In genomic region chr8:71366771-71367528, GRCm38 (mm10) we compare ENCODE assay signal across 8 mouse cellular contexts. TPM values are rescaled to one million over a fixed set of nuclear protein-coding genes. Genes with fewer than 3 reads are reported as not detected.
DNase-seq lines count a peak whose midpoint lies in the region; ATAC-seq lines count a peak whose summit lies in the region.

Gene Use1, plus strand, starts transcription at chr8:71366848.

- under 1% methylated on average over 56 of the region's 56 CpGs for WGBS in hindbrain, embryonic 12.5 days

- no peaks in the 10 kb centered on the region for H3K27me3 ChIP-seq in hindbrain, embryonic 12.5 days

- peak; percentile 80 for ATAC-seq in hindbrain, embryonic 12.5 days (ENCODE audit: low FRiP score)

- H3K9ac ChIP-seq in hindbrain, embryonic 12.5 days: peak within 1 kb of the TSS; percentile 68

- H3K4me1 ChIP-seq in hindbrain, embryonic 12.5 days: peaks cover 18% of the 10 kb centered on the region

- H3K9me3 ChIP-seq in hindbrain, embryonic 12.5 days (replicated peaks): no peaks in the 10 kb centered on the region

- peak within 1 kb of the TSS; percentile 83 for H3K4me2 ChIP-seq in hindbrain, embryonic 12.5 days (replicated peaks)

- peak; percentile 95 for DNase-seq in MN1 (ENCODE audit: low spot score)
- peak; percentile 95 for DNase-seq in cerebellum, adult 9-10 months
- DNase-seq in frontal cortex, postnatal 10 days (ENCODE audit: low spot score in 2 of 2): peak; percentile 82 to 87
- peak; percentile 92 to 94 for DNase-seq in layer of hippocampus, postnatal 14 days (ENCODE audit: low spot score in 2 of 2)
- peak; percentile 92 for DNase-seq in lung, postnatal 14 days
- DNase-seq in retina, adult 2 months (ENCODE audit: low read depth, low spot score): peak; percentile 80
- peak; percentile 89 to 93 for DNase-seq in thymus, postnatal 36 days

- peaks cover 15% of the 10 kb centered on the region for H3K36me3 ChIP-seq in hindbrain, embryonic 12.5 days

- H3K4me3 ChIP-seq in hindbrain, embryonic 12.5 days: peak within 1 kb of the TSS; percentile 68

- peak within 1 kb of the TSS; percentile 94 for H3K27ac ChIP-seq in hindbrain, embryonic 12.5 days

RNA-seq across cellular contexts. Expression of gene Use1, which starts in this region (rescaled TPM):
- 80.8 and 82.4 TPM in 2 replicates for polyA plus RNA-seq in hindbrain, embryonic 12.5 days (2016; fragmentation: Nextera tagmentation; extraction: Ambion mirVana)
- 10 to 100 TPM; 84.9 to 96.2 TPM for total RNA-seq in layer of hippocampus, postnatal 14 days (2021)

Comparison
In these comparisons a context has a peak if more than half of its experiments do, and no peak if none do; other contexts are left out.
1. Peak in every context shown above with its lines: DNase-seq, ATAC-seq, H3K4me3 ChIP-seq and H3K27ac ChIP-seq.